Mouse (Mus musculus) embryo, embryonic 9.5 days (tissue): ENCODE results near the gene Sirt2.
A peak's percentile ranks its signal among the peaks of the same experiment; 100 is the strongest.

Source experiments
- DNase-seq: peaks from one replicate; pipeline ENCODE4 v3.0.0-alpha.2; 2017; ENCODE audit errors: extremely low spot score

The Sirt2 gene

DNA sequence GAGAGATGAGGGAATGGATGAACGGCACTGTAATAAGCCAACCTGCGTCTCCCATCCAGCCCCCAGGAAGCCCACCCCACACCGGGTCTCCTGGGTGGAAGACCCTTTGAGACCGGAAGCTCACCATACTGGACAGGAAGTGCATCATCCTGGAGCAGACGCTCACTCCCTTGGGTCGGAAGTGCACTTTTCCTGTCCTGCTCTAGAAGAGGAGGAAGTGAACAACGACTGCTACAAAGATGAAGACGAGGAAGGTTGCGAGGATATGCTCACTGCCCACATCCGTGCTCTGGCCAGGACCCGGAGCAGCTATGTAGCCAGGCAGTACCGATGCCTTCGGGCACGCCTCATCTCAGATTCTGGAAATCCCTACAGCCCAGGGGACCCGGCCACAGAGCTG is 29.3 kb downstream of the Sirt2 start:
- DNase-seq = no peak

DNA sequence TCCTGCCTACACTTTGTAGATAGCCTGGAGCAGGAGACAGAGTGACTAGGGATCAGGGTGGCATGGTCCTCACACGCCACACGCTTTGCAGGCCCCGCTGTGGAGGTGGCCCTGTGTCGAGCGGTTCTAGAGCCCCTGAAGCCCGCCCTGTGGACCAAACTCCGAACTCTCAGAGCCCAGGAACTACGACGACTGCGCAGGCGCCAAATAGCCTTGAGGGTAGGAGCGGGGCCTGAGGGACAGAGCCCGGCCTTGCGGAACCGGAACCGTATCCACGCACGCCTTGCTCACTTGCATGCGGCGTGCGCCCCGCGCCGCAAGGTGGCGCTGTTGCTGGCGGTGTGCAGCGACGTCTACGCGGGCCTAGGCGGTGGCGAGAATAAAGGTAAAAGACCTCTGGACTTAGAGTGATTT is 30.0 kb downstream of the Sirt2 start:
- peak; percentile 69 for DNase-seq

- DNase-seq = no peak
Measured at GRCm38 (mm10) chr7:28799994-28800393, 33.5 kb downstream of the Sirt2 start.

- no peak for DNase-seq
Measured at GRCm38 (mm10) chr7:28801451-28801850, 34.9 kb downstream of the Sirt2 start.

- DNase-seq = peak; percentile 63
Measured at GRCm38 (mm10) chr7:28801901-28802670, 35.6 kb downstream of the Sirt2 start.

DNA sequence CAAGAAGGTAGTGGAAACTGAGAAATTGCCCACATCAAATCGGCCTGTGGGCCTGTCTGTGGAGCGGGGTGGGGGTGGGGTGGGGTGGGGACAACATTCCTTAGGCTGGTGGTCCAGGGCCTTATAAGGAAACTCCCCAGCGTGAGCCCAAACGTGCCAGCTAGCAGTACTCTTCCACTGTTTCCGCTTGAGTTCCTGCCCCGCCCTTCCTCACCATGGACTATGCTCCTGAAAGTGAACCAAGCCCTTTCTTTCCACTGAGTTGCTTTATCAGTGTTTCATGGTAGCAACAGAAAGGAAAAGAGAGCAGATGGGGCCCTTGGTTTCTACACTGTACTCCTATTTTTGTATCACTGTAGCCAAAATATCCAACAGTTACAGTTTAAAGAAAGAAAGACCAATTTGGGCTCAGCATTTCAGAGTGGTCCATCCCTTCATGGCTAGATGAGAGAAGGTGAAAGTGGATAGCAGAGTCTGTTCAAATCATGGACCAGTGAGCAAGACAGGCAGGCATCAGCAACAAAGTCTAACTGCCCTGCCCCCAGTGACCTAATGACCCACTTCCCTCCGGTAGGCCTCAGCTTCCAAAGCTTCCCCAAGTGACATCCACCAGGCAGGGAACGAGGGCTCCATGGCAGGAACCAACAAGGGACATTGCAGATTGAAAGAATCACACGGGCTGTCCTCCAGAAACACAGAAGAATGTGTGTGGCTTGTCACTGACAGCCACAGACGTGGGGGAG is 36.5 kb downstream of the Sirt2 start:
- peak; percentile 66 for DNase-seq

DNA sequence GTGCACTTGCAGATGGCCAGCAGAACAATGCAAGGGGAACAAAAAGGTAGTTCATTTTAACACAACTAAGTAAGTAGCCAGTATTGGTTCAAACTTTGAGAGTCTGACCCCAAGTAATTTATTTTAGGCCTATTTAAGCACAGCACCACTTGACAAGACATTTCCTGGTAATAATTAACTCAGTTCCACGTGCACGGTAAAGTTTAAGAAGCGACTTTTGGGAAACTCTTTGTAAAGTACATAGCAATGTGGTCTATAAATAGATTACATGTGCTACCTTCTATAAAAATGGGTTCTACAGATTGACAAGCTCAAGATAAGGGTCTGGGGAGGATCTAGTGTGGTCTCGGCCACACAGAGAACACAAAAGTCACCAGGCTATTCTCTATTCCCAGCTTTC is 37.2 kb downstream of the Sirt2 start:
- no peak for DNase-seq

GRCm38 (mm10) chr7:28806869-28807268 is 40.3 kb downstream of the Sirt2 start:
- DNase-seq = no peak

- no peak for DNase-seq
Measured at GRCm38 (mm10) chr7:28807641-28808220, 41.2 kb downstream of the Sirt2 start.

- DNase-seq = no peak
Measured at GRCm38 (mm10) chr7:28808221-28808941, 41.8 kb downstream of the Sirt2 start, which contains the start of gene Hnrnpl. Gene Hnrnpl (plus strand): TSS chr7:28808541.

DNA sequence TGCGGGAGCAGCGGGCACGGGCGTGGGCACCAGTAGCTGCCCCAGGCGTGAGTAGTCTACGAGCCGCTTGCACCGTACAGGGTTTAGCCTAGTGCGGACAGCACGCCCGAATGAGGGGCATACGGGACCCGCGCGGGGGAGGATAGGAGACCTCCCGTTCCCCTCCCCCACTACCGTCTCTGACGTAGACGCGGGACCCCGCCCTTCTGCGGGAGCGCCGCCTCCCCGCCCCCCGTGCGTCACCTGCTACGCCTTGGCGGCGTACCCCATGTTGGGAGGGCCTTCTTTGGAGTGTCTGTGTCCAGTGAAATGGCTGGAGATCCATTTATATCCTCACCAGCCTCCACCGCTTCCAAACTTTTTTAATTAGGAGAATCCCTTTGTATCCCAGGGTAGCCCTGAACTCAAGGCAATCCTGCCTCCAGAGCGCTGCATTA is 42.4 kb downstream of the Sirt2 start:
- peak; percentile 96 for DNase-seq

- peak; percentile 83 for DNase-seq
Measured at GRCm38 (mm10) chr7:28809401-28810089, 43.0 kb downstream of the Sirt2 start.

- DNase-seq = peak; percentile 99
Measured at GRCm38 (mm10) chr7:28810107-28811066, 43.9 kb downstream of the Sirt2 start.

- peak; percentile 93 for DNase-seq
Measured at GRCm38 (mm10) chr7:28811228-28811627, 44.7 kb downstream of the Sirt2 start.

DNA sequence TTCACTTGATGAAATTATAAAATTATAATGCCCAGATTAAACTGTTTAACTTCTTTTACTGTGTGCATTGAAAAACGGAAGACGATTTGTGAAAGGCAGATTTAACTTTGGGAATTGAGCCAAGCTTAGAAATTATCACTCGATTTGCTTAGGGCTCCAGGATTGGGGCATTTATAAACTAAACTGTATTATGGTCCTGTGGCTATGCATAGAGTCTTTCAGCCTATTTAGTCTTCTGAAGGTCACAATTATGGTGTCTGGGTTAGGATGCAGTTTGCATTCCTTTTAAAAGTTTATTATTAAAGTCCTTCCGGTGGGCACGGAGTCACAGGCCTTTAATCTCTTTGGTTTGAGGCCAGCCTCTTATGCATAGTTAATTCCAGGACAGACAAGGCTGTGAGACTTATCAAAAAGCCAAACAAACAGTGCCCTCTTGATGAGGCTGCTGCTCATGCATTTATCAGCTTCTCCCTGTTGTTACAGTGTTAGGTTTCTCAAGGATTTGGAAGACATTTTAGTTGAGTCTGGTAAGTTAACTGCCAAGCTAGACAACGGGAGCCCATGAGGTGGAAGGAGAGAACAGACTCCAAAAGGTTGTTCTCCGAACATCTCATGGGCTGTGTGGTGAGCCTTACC is 45.2 kb downstream of the Sirt2 start:
- no peak for DNase-seq

DNA sequence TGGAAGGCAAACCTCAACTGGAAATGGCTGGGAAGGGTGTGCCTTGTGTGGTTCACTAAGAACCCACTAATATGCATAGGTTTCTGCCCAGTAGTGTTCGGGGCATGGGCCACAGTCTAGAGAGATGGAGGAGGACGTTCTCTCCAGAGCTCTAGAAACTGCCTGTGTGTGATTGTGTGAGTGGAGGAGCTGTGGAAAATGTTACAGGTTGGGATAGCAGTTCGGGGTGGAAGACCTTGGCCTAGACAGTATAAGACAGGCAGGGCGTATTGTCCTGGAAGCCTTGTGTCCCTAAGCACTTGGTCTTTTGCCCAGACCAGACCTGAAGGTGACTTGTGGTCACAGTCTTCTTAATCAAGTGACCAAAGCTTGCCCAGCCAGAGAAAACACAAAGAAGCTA is 45.9 kb downstream of the Sirt2 start:
- no peak for DNase-seq

GRCm38 (mm10) chr7:28812949-28813348 is 46.4 kb downstream of the Sirt2 start:
- DNase-seq = no peak

- no peak for DNase-seq
Measured at GRCm38 (mm10) chr7:28814306-28815034, 47.9 kb downstream of the Sirt2 start.

DNA sequence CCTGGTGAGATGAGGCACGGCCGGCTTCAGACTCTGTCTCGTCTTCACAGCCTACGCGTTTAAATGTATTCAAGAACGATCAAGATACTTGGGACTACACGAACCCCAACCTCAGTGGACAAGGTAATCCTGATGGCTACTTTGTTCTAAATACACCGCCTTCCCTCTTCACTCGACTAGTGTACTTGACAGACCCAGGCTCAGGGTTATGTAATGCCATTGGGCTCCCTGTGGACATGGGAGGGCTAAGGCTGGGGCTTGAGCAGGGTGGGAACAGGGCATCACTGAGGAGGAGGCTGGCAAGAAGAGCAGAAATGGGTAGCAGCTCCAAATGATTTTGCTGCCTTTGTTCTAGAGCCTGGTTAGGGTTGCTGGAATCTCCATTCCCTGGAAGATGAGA is 48.7 kb downstream of the Sirt2 start:
- DNase-seq = no peak
